Mouse (Mus musculus) CH12.LX (cell line): ENCODE data around the gene Dnm3. TPM values are rescaled to one million over a fixed set of nuclear protein-coding genes. Genes with fewer than 3 reads are reported as not detected.

Source experiments
- DNase-seq: peaks from one replicate; pipeline ENCODE4 v3.0.0-alpha.2; 2013; ENCODE audit errors: extremely low read depth
- H3K27ac ChIP-seq: 2 replicates; pipeline ENCODE4 v1.5.1; 2012; ENCODE audit warnings: low read depth, mild to moderate bottlenecking, control low read depth, moderate library complexity; ENCODE audit not compliant: insufficient read depth
- H3K27me3 ChIP-seq: replicated peaks from 2 replicates; pipeline ENCODE3; 2012; ENCODE audit warnings: inconsistent platforms
- H3K36me3 ChIP-seq, 2 experiments: replicated peaks in 1 of 2; 2 replicates each; pipeline versions ENCODE3 to v1.6.1; 2012; ENCODE audit warnings: inconsistent platforms in 1 of 2, low read length in 1 of 2, mild to moderate bottlenecking in 1 of 2, mixed read lengths in 1 of 2, moderate library complexity in 1 of 2; ENCODE audit not compliant: control insufficient read depth in 1 of 2, insufficient read depth in 1 of 2
- H3K4me1 ChIP-seq, 2 experiments: 2 replicates each; pipeline ENCODE4 v1.6.1; 2012; ENCODE audit warnings: inconsistent platforms in 1 of 2, moderate library complexity in 1 of 2; ENCODE audit not compliant: insufficient read depth in 2 of 2, control insufficient read depth in 1 of 2
- H3K4me2 ChIP-seq: 2 replicates; pipeline ENCODE4 v1.6.1; 2012; ENCODE audit warnings: low read depth, mild to moderate bottlenecking, control low read depth; ENCODE audit not compliant: poor library complexity, insufficient read depth, severe bottlenecking
- H3K4me3 ChIP-seq, 3 experiments: fragments of 150-350 bp in 1 of 3; sonication (generic) in 1 of 3; replicated peaks in 1 of 3; 2 replicates each; pipeline versions ENCODE3 to v1.5.1; 2011 to 2012; ENCODE audit warnings: low read depth in 2 of 3, low read length in 2 of 3, mild to moderate bottlenecking in 2 of 3, moderate library complexity in 2 of 3, control low read depth in 1 of 3, improper control_type of control experiment in 1 of 3, inconsistent platforms in 1 of 3, mixed read lengths in 1 of 3; ENCODE audit not compliant: poor library complexity in 1 of 3
- H3K79me2 ChIP-seq: replicated peaks from 2 replicates; pipeline ENCODE4 v1.6.1; 2012; ENCODE audit warnings: mild to moderate bottlenecking, moderate library complexity; ENCODE audit not compliant: control insufficient read depth, poor library complexity, insufficient read depth, severe bottlenecking; ENCODE audit errors: extremely low read depth
- H3K9ac ChIP-seq: 2 replicates; pipeline ENCODE4 v1.6.1; 2012; ENCODE audit warnings: low read depth, mild to moderate bottlenecking, control low read depth, moderate library complexity; ENCODE audit not compliant: insufficient read depth
- H3K9me3 ChIP-seq: replicated peaks from 2 replicates; pipeline ENCODE3; 2012; ENCODE audit warnings: low read length, inconsistent platforms, mixed read lengths
- BHLHE40 ChIP-seq: IDR thresholded peaks from 2 replicates; pipeline ENCODE4 v1.6.1; 2011; ENCODE audit warnings: mild to moderate bottlenecking, low read depth, low read length, improper control_type of control experiment
- CHD1 ChIP-seq: IDR thresholded peaks from 2 replicates; pipeline ENCODE4 v1.6.1; 2012; ENCODE audit warnings: low read depth, low read length, improper control_type of control experiment, inconsistent platforms
- CTCF ChIP-seq, 2 experiments: IDR thresholded peaks in 1 of 2; conservative IDR thresholded peaks in 1 of 2; 2 replicates each; pipeline ENCODE4 v1.5.1; 2011 to 2012; ENCODE audit warnings: low read depth in 2 of 2, low read length in 2 of 2, improper control_type of control experiment in 1 of 2, inconsistent platforms in 1 of 2, mild to moderate bottlenecking in 1 of 2, moderate library complexity in 1 of 2
- E2F4 ChIP-seq: IDR thresholded peaks from 2 replicates; pipeline ENCODE4 v1.6.1; 2011; ENCODE audit warnings: low read depth, low read length, improper control_type of control experiment; ENCODE audit not compliant: insufficient replicate concordance
- ELF1 ChIP-seq: IDR thresholded peaks from 2 replicates; pipeline ENCODE4 v1.6.1; 2014; ENCODE audit warnings: low read depth, mild to moderate bottlenecking, inconsistent platforms, low read length, improper control_type of control experiment
- EP300 ChIP-seq: IDR thresholded peaks from 2 replicates; pipeline ENCODE4 v1.6.1; 2011; ENCODE audit warnings: low read length, improper control_type of control experiment
- ETS1 ChIP-seq: conservative IDR thresholded peaks from 2 replicates; pipeline ENCODE4 v1.6.1; 2012; ENCODE audit warnings: low read depth, mild to moderate bottlenecking, inconsistent platforms, low read length, improper control_type of control experiment, moderate library complexity
- GABPA ChIP-seq: IDR thresholded peaks from 2 replicates; pipeline ENCODE4 v1.6.1; 2012; ENCODE audit warnings: low read depth, low read length, improper control_type of control experiment, inconsistent platforms; ENCODE audit not compliant: insufficient replicate concordance
- HCFC1 ChIP-seq: IDR thresholded peaks from 2 replicates; pipeline ENCODE4 v1.6.1; 2012; ENCODE audit warnings: low read depth, mild to moderate bottlenecking, inconsistent platforms, low read length, improper control_type of control experiment
- MAZ ChIP-seq: IDR thresholded peaks from 2 replicates; pipeline ENCODE4 v1.6.1; 2012; ENCODE audit warnings: low read depth, mild to moderate bottlenecking, inconsistent platforms, low read length, improper control_type of control experiment, moderate library complexity
- MEF2A ChIP-seq: IDR thresholded peaks from 2 replicates; pipeline ENCODE4 v1.6.1; 2014; ENCODE audit warnings: low read depth, mild to moderate bottlenecking, inconsistent platforms, low read length, improper control_type of control experiment, borderline replicate concordance
- MXI1 ChIP-seq: IDR thresholded peaks from 2 replicates; pipeline ENCODE4 v1.6.1; 2011; ENCODE audit warnings: mild to moderate bottlenecking, low read depth, low read length, improper control_type of control experiment
- MYC ChIP-seq: IDR thresholded peaks from 2 replicates; pipeline ENCODE4 v1.6.1; 2011; ENCODE audit warnings: low read depth, mild to moderate bottlenecking, improper control_type of control experiment, low read length
- NRF1 ChIP-seq: IDR thresholded peaks from 2 replicates; pipeline ENCODE4 v1.6.1; 2014; ENCODE audit warnings: low read depth, mild to moderate bottlenecking, inconsistent platforms, low read length, improper control_type of control experiment, moderate library complexity
- PAX5 ChIP-seq: IDR thresholded peaks from 2 replicates; pipeline ENCODE4 v1.6.1; 2012; ENCODE audit warnings: low read length, inconsistent platforms, mixed read lengths
- POLR2A ChIP-seq: IDR thresholded peaks from 2 replicates; pipeline ENCODE4 v1.6.1; 2011; ENCODE audit warnings: low read depth, mild to moderate bottlenecking, improper control_type of control experiment, low read length
- POLR2AphosphoS2 ChIP-seq: IDR thresholded peaks from 2 replicates; pipeline ENCODE4 v1.6.1; 2011; ENCODE audit warnings: low read depth, low read length, improper control_type of control experiment
- SIN3A ChIP-seq: IDR thresholded peaks from 2 replicates; pipeline ENCODE4 v1.6.1; 2012; ENCODE audit warnings: low read length, improper control_type of control experiment, inconsistent platforms
- SMC3 ChIP-seq: IDR thresholded peaks from 2 replicates; pipeline ENCODE4 v1.6.1; 2011; ENCODE audit warnings: low read depth, low read length, improper control_type of control experiment
- TCF12 ChIP-seq: IDR thresholded peaks from 2 replicates; pipeline ENCODE4 v1.6.1; 2014; ENCODE audit warnings: low read depth, mild to moderate bottlenecking, inconsistent platforms, low read length, improper control_type of control experiment
- USF2 ChIP-seq: conservative IDR thresholded peaks from 2 replicates; pipeline ENCODE4 v1.6.1; 2011; ENCODE audit warnings: low read depth, low read length, improper control_type of control experiment
- dilution Hi-C: fragments of 300-500 bp; cut with MboI; formaldehyde crosslinking; loops from 2 replicates; pipeline ENCODE4 v1.14.3; 2020; ENCODE audit warnings: low sequenced_read_pairs; ENCODE audit not compliant: extremely low pct_unique_long_range_greater_than_20kb, extremely low pct_ligation_motif_present
- in situ Hi-C: fragments of 300-500 bp; cut with MboI; formaldehyde crosslinking; loops from 3 replicates; pipeline ENCODE4 v1.14.3; 2019; ENCODE audit warnings: low sequenced_read_pairs, low pct_ligation_motif_present, low pct_unique_long_range_greater_than_20kb, mixed read lengths
- polyA plus RNA-seq: library from polyadenylated mRNA; unstranded; fragments of >175 nt; gene quantifications from 2 replicates; pipeline ENCODE4 v1.2.1, GENCODE M21; 2012; ENCODE audit warnings: low read depth; ENCODE audit not compliant: insufficient read length
- total RNA-seq, 2 experiments: library from RNA; depleted of rRNA; stranded (reverse); fragments of 300-350 nt in 1 of 2; fragments of >200 nt in 1 of 2; gene quantifications; 2 replicates each; pipeline ENCODE4 v1.2.3; 2012 to 2014

Gene Dnm3
- total and polyA plus RNA-seq, 3 experiments = 3.6 to 9.5 (median 6.9) TPM

- no peak overlapping the region for H3K4me3 ChIP-seq
- H3K36me3 ChIP-seq = no peaks in the 10 kb centered on the region
- TF ChIP-seq TCF12 = no peak
- in situ Hi-C loops (no loop called here), dilution Hi-C loops (no loop called here)
- no peaks in the 10 kb centered on the region for H3K9me3 ChIP-seq
- no peak overlapping the region for H3K9ac ChIP-seq
- H3K27me3 ChIP-seq = no peaks in the 10 kb centered on the region
- no peak overlapping the region for H3K27ac ChIP-seq
- DNase-seq = no peak
- no peak overlapping the region for H3K4me2 ChIP-seq
- H3K79me2 ChIP-seq = no peaks in the 10 kb centered on the region
- peaks cover 0 to 3% of the 10 kb centered on the region in 2 experiments; a peak in 1 of 4 replicates for H3K4me1 ChIP-seq
These were observed 153.4 kb downstream of the Dnm3 start for GRCm38 (mm10) chr1:162324412-162324811.

- Histone ChIP-seq H3K27me3 (no peaks in the 10 kb centered on the region), H3K9ac (no peak overlapping the region), H3K4me1 (no peaks in the 10 kb centered on the region), H3K4me2 (no peak overlapping the region), H3K9me3 (no peaks in the 10 kb centered on the region), H3K36me3 (no peaks in the 10 kb centered on the region), H3K79me2 (no peaks in the 10 kb centered on the region), H3K4me3 (no peak overlapping the region), H3K27ac (no peak overlapping the region)
- dilution Hi-C loops (no loop called here), in situ Hi-C loops (no loop called here)
- no peak for DNase-seq
- TF ChIP-seq BHLHE40 (no peak), SIN3A (no peak), CTCF (conservative IDR thresholded peaks at IDR 0.05 in 1 of 2, IDR thresholded peaks at IDR 0.05 in 1 of 2; ENCODE audit: low read depth in 2 of 2, low read length in 2 of 2) (no peak), NRF1 (no peak), PAX5 (no peak), CHD1 (no peak), HCFC1 (no peak), MAZ (no peak), POLR2A (no peak), ETS1 (no peak), MEF2A (no peak), SMC3 (no peak), GABPA (no peak), POLR2AphosphoS2 (no peak), ELF1 (no peak), MXI1 (no peak), USF2 (no peak), E2F4 (no peak), EP300 (no peak), MYC (no peak)
These were observed 154.7 kb downstream of the Dnm3 start for GRCm38 (mm10) chr1:162323142-162323541.
